Mouse (Mus musculus) T-helper 1 cell (primary cell): ENCODE data around the gene AY761184.
"Not testable (repeated sequence)": the region's sequence is repeated elsewhere in the genome, so short reads cannot be mapped to it uniquely, and the experiment has no call there.

Experiments
- in situ Hi-C: fragments of 300-600 bp; cut with MboI, MseI; formaldehyde crosslinking; loops from one replicate; pipeline ENCODE4 v1.15.1; 2025; ENCODE audit warnings: high pct_unique_total_duplicates

Gene AY761184

DNA sequence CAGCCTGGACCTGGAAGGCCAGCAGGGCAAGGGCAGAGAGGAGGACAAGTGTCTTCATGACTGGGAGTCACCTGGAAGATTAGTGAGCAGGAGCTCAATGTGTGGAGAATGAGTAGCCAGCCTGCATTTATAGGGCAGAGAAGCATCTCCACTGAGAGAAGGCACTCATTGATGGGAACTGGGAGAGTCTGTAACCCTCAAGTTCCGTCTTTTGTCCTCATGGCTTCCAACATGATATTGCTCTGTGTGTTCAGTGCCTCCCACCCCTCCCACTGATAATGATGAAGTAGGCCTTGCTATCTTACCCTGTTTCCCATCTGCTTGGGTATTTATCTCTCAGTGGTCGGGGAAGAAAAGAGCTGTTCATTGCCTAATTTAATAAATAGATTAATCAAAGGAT lies at the start of gene AY761184:
Gene AY761184 (minus strand): TSS at position 101 of the 400 bp plus-strand sequence.
- in situ Hi-C loops, result not testable (repeated sequence)

DNA sequence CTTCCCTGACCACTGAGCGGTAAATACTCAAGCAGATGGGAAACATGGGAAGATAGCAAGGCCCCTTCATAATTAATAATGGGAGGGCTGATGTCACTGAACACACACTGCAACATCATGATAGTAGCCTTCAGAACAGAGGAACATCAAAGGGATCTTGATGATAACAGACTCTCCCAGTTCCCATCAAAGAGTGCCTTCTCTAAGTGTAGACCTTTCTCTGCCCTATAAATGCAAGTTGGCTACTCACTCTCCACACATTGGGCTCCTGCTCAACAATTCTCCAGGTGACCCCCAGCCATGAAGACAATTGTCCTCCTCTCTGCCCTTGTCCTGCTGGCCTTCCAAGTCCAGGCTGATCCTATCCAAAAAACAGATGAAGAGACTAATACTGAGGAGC lies 37.9 kb downstream of the AY761184 start, which contains the start of gene Defa34:
Gene Defa34 (plus strand): TSS at position 301 of the 400 bp plus-strand sequence.
- in situ Hi-C loops, result not testable (repeated sequence)

DNA sequence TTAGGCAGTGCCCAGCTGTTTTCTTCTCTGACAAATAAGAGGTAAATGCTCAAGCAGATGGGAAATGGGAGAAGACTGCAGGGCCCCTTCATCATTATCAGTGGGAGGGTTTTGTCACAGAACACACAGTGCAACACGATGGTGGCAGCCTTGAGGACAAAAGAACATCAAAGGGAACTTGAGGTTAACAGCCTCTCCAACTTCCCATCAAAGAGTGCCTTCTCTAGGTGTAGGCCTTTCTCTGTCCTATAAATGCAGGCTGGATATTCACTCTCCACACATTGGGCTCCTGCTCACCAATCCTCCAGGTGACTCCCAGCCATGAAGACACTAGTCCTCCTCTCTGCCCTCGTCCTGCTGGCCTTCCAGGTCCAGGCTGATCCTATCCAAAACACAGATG lies 48.0 kb downstream of the AY761184 start, which contains the start of gene Defa17:
Gene Defa17 (plus strand): TSS at position 301 of the 400 bp plus-strand sequence.
- in situ Hi-C loops, result not testable (repeated sequence)
